Mouse (Mus musculus) urinary bladder, postnatal 4 days (tissue): ENCODE results near the gene Uchl5.
A peak's percentile ranks its signal among the peaks of the same experiment; 100 is the strongest.

Source experiments
- DNase-seq, 2 experiments: peaks; one replicate each; pipeline ENCODE4 v3.0.0; 2021 to 2022; ENCODE audit warnings: low spot score in 2 of 2

Gene Uchl5

DNA sequence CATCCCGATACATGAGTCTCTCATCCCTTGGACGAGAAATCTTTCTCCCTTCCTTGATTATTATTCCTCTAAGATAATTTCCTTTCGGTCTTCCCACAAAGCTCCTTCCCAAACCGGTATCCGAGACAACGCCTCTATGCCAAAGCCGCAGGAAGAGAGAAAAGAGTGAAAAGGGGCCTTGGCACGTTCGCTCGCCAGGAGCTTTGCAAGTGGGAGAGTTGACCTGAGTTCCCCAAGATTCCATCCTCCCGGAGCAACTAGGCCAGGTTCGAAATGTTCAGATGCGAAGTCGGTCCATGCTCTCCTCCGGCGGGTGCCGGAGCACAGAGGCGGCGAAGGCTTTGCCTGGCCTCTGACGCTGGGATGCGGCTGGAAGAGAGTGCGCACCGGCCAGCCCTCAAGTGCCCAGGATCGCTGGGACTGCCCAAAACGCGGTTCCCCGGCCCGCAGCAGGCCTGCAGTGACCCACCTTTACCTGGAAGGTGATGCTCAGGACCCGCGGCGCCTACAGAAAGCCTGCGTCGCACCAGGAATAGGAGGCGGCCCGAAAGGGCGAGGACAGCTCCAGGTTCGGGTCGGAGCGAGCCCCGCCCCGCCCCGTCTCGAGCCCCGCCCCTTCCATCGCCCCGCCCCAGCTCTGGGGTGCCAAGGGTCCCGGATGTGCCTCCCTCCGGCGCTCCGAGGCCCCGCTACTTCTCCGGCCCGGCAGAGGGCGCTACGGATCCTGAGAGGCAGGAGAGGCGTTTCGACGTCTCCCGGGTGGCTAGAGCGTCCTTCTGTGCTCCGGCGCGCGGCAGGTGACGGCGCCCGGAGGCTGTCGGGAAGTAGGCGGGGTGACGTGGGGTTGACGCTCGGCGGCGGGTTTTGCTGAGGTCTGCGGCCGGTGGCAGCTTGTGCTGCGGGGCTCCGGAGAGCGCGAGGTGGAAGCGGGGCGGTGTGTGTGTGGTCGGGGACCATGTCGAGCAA is at the start of gene Uchl5, which contains the start of gene Trove2:
Uchl5 (plus strand) TSS at position 827 of the 966 bp plus-strand sequence.
Trove2 (minus strand) TSS at position 623 of the 966 bp plus-strand sequence.
- peak; percentile 96 to 98 for DNase-seq

DNA sequence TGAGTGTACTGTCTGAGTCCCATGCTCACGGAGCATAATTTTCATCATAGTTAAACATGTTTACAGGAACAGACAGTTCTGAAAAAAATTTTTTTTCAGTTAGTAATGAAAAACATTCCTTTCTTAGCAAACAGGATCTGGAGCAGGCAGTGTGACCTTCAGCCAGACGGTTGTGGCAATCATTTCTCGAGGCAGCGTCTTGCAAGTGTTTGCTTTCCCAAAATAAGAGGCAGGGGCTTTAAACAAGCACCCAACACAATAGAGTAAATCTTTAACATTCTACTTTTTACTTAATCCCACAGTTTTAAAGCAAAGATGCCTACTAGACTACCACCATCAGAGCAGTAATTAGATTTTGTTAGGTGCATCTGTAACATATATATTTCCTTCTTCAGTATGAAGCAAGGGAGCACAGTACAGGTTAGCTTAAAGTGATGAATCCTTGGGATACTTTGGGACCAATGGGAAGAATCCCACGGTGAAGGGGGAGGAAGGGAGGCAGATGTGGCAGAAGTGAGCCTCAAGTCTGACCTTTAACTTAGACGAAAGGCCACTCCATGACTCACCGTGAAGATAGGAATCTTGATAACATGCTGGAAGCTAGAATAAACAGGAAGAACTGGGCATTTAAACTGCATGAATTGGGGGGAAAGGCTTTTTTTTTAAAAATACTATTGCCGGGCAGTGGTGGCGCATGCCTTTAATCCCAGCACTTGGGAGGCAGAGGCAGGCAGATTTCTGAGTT is 49.2 kb upstream of the Uchl5 start:
- no peak for DNase-seq

DNA sequence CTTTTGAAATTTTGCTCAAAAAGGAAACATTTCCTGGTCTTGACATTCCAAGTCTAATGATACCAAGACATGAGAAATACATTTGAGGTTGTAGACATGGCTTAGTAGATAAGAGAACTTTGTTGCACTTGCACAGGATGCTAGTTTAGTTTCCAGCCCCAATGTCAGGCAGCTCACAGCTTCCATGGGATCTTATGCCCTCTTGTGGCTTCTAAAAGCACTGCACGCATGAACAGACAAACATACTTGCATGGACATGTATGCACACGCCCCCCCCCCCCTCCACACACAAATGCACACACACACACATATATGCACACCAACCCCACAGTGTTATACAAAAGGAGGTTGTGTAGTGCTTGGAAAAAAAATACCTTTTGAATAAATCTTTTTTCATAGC is 46.2 kb upstream of the Uchl5 start:
- no peak for DNase-seq

DNA sequence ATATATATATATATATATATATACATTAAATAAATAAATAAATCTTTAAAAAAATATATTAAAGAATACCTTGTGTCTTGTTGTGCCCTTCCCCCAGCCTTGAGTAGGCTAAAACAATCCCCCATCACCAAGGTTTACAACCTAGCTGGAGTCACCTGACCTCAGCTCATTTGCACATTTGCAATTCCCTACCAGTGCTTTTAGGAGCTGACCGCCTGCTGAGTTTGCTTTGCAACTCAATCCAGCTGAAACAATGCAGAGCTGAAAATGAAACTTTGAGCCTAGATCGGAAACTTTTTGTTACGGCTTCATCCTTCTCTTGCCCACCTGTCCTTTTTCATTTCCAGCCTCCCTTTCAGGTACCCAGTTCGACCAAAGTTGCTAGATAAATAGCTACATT is 45.4 kb upstream of the Uchl5 start:
- no peak for DNase-seq

DNA sequence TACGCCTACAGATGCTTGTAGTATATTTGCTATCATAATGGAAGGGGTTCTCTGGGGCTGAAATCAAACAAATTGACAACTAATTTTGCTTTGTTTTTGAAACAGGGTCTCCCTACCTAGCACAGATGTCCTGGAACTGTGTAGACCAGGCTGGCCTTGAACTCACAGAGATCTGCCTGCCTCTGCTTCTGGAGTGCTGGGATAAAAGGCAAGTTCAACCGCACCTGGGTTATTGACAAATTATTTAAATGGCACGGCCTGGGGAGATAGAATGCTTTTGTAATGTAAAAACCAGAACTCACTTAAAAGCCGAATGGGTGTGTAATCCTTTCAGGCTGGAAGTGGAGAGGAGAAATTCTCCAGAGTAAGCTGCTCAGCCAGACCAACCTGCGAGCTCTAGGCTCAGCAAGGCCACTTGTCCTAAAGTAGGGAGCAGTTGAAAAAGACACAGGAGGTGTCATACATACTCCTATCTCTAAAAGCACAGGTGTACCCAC is 43.1 kb upstream of the Uchl5 start:
- DNase-seq = no peak

DNA sequence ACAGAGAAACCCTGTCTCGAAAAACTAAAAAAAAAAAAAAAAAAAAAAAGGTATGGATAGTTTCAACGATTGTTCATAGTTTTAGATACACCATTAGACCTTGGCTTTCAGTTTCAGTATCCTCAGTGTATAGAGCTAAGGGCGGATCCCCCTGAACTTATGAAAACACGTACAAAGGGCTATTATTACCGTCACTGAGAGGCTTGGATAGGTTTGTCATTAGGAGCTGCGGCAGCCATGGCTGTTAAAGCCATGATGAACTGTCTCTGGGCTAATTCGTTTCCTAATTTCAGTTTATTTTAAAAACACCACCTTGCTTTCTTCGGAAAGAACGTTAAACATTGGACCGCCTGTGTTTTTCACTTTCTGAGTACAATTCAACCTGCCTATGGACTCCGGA is 38.3 kb upstream of the Uchl5 start:
- no peak for DNase-seq

DNA sequence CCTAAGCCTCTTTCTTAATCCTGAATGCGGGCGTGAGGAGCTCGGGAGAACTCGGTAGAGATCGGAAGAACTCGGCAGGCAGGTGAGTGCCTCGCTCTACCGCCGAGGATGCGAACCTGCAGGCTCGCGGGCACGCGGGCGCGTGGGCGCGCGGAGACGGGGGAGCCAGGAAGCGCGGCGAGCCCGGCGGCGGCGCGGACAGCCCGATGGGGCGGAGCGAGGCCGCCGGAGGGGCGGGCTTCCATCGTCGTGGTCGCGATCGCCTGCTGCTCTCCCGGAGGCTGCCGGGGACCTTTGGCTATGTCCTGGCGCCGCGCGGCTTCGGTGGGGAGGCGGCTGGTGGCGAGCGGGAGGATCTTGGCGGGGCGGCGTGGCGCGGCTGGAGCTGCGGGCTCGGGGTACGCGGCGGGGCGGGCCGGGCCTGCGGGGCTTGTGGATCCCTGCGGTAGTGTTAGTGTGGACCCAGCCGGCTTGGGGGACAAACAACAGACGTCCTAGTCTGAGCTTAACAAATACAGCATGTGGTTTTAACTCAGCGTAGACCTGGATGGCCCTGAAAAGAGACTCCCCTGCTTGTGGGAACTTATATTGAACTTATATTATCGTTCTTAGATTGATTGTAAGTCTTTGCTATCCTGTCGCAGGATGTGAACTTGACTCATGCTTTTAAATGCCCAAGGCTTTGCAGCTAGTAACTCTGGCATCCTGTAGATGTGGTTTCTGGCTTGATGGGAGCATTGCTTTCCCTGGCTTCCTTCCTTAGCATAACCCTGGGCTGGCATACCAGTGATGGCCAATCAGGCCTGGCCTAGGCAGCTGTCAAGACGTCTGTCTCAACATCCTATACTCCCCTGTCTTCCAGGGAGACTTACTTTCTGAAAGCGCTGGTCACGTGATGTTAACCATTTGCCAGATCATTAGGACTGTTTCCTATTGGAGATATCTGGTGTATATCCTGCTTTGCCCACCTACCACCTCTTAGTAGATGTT is 37.4 kb upstream of the Uchl5 start:
- peak; percentile 77 to 82 for DNase-seq

DNA sequence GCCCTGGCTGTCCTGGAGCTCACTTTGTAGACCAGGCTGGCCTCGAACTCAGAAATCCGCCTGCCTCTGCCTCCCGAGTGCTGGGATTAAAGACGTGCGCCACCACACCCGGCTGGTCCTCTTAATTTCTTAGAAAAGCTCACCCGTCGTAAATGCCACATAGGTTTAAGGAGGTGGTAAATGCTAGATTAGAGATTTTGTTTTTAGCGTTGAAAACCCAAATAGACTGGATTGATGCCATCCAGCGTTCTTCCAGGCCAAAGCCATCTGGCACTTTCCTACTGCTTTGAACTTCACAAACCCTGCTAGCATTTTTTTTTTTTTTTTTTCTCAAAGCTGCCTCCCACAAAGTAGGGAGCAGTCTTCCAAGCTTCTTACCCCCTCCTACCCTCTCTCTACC is 36.5 kb upstream of the Uchl5 start:
- no peak for DNase-seq

DNA sequence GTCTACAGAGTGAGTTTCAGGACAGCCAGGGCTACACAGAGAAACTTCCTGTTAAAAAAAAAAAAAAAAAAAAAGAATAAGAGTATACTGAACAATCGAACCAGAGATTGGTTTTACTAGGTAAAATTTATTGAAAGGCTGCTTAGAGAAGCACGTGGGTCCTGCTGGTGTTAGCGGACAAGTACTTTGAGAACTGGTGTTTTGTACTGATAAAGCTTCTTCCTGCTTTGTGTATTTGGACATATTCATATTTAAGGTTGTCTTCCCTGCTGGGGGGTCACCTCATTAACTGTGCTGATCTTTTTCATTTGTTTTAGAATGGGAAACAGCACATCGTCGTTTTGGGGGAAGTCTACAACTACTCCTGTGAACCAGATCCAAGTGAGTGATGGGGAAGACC is 35.7 kb upstream of the Uchl5 start:
- DNase-seq = no peak

DNA sequence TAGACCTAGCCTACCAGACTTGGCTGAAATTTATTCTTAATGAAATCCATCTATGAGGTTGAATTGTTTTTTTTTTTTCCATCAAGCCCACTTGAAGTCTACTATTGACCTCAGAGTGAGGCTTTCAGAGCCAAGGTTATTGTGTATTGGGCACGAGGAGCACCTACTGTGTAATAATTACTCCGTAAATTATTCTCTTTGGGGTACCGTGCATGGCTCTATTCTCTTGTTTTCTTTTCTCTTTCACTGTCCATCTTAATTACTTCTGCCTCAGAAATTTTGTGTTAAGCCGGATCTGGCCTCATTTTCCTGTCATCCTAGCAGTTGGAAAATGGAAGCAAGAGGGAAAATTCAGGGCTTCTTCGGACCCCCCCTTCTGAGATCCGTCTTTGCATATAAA is 34.9 kb upstream of the Uchl5 start:
- no peak for DNase-seq

DNA sequence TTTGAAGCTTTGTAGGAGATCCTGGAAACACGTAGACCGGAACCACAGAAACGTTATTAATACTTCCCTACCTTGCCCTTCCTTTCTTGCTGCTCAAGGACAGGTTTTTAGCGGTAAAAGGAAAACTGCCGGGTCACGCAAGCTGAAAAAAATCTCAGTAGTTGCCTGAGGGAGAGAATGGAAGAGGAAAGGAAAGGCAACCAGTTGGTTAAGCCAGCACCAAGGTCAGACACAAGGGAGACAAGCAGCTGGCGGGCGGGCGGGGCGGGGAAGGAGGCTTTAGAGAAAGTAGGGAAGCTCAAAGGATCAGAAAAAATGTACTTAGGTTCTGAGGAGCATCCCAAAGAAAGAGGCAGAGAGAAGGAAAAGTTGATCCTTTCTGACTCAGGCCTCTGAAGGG is 31.2 kb upstream of the Uchl5 start:
- DNase-seq = no peak

DNA sequence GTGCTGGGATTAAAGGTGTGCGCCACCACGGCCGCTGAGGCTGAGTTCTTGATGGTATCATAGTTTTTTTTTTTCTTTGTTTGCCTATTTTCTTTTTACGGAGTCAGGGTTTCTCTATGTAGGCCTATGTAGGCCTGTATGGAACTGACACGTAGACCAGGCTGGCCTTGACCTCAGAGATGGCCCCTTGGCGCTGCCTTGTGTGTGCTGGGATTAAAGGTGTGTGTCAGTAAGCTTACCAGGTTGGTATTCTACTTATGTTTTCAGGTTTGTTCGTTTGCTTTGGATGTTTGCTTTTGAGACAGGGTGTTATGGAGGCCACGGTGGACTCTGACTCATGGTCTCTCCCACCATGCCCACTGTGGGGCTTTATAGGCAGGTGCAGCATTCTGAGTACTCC is 14.9 kb upstream of the Uchl5 start:
- no peak for DNase-seq

DNA sequence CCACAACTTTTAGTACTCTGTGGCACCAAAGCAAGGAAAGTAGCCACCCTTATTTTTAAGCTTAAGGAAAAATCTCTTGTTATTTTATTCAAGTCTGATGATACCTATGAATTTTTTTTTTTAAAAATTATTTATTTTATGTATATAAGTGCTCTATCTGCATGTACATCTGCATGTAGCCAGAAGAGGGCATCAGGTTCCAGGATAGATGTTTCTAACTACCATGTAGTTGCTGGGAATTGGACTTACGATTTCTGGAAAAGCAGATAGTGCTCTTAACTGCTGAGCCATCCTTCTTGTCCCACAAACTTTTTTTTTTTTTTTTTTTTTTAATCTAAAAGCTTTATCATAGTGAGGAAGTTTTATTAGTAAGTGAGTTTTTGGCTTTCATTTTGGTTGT is 12.6 kb upstream of the Uchl5 start:
- DNase-seq = no peak

DNA sequence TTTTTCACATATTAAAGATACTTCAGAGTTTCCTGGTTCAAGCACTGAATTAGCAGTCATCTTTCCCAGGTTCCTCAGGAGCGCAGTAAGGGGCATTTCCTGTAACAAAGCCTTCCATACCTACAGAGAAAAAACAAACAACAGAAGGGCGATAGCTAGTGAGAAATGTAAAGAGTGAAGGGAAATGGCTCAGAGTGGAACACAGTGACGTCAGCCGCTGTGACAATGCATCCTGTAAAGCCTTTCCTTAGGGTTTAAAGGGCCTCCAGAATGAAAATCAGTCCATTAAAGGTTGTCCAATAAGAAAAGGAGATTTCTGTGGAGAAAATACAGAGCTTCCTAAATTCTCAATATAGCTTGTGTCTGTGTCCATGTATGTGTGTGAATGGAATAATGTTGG is 11.3 kb upstream of the Uchl5 start:
- no peak for DNase-seq

DNA sequence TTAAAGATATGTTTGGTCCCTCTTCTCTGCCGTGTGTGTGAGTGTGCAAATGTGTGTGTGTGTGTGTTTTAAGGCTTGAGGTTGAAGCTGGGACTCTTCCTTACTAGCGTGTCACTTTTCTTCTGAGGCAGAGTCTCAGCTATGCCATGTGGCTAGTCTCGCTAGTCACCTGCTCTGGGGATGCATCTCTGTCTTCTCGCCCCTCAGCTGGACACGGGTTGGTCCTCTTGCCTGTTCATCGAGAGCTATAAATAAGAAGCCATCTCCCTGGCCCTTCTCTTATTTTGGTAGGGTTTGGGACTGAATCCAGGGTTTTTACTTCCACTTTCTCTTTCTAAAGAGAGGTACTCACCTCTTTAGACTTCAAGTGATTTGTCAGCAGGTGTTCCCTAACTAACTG is 10.8 kb upstream of the Uchl5 start:
- no peak for DNase-seq

DNA sequence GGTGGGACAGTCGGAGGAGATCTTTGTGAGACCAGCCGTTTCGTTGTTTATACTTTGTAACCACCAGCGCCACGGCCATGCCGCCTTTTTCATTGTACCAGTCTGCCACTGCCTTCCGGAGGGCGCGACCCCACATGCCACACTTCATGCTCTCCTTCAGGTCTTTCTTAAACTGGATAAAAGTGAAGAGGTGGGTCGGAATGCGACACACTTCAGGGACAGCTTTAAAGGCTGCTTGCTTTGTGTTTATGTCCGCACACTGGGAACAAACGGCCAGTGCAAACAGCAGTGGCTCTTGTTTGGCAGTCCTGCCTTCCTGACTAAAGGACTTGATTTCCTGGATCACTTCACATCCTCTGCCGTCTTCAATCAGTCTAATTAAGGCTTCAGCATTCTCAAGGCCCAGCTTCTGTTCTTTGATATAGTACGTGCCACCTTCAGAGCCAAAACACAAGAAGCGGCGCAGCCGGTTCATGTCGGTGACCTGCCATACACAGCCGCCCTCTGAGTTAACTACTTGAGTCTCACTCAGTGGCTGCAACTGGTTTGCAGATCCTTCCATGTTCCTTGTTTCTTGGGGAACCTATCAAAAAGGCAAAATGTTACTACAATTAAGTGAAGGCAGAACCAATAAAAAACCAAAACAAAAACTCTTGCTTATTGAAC is 6.5 kb upstream of the Uchl5 start:
- DNase-seq = no peak

DNA sequence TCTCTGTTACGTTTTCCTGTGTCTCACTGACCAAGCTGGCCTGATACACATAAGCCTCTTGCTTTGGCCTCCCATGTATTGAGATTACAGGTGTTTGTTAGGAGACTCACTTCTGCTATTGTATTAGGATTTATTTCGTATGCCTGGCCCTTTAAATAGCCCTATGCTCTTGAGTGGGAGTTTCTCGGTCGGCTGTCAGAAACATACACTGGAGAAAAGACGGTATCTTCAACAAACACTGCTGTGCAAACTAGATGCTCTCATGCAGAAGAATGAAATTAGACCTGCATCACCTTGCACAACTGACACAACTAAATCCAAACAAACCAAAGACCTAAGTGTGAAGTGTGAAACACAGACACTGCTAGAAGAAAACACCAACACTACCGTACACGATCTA is 4.0 kb upstream of the Uchl5 start:
- no peak for DNase-seq

DNA sequence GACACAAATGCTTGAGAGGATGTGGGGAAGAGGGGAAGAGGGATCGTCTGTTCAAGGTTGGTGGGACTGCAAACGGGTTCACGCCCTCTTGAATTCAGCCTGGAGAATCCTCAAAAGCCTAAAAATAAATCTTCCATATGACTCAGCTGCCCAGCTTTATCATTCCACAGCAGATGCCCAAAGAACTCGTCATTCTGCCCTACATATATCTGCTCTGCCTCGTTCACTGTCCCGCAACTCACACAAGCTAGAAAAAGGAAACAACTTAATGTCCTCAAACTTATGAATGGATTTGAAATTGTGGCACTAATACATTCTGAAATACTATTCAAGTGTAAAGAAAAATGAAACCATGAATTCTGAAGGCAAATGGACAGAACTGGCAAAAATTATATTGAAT is 3.2 kb upstream of the Uchl5 start:
- no peak for DNase-seq

DNA sequence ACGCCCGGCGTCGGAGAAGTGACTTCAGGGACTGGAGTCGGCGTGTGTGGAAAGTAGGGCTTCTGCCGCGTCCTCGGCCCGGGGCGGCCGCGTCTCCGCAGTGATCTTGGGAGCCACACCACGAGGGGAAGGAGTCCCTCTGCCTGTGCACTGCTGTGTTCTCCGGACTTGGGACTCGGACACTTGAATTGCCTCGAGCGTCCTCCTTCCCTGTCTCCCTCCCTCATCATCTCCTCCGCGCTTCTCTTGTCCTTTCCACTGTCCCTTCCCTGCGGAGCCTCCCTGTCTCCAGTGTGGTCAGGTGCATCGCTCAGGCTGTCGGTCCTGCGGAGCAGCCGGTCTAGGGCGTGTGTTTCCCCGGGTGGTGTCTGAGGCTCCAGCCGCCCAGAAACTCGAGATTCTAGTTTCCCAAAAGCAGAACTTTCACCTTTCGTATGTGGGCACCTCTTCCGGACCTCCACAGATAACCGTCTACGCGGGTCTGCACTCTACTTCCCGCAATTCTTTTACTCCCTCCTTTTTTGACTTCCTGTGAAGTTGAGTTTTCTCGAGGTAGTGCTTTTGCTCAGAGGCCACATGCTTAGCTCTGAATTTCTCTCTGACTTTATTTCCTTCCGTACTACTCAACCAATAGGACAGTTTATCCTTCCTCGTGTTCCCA is 616 bp downstream of the Uchl5 start:
- peak in 1 of 2 experiments; percentile 60 for DNase-seq

DNA sequence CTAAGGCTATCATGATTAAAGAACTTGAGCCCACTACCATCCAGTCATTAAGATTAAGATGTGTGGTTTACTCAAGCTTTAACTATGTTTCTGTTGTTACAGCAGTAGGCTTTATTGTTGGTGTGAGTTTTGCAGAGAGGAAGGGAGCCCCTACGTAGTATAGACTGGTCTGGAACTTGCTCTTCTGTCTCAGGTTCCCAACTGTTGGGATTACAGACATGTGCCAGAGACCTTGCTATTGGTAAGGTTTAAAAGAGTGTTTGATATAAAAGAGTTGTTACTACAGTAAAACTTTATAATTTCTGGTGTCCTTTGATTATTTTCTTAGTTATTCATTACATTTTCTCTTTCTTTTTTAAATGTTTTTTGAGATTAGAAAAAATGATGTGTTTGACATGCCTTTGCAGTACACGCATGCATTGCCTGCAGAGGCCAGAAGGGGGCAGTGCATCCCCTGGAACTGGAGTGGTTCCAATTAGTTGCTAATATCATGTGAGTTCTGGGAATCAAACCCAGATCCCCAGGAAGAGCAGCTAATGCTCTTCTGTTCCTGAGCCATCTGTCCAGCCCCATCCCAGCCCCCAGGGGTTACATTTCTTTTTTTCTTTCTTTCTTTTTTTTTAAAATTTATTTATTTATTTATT is 11.6 kb downstream of the Uchl5 start:
- peak in 1 of 2 experiments; percentile 62 for DNase-seq
